Mouse (Mus musculus): ENCODE data around the gene St3gal3. TPM values are rescaled to one million over a fixed set of nuclear protein-coding genes. Genes with fewer than 3 reads are reported as not detected.

Gene St3gal3
- total RNA-seq, 2 experiments from 2014 or later = 41.9 to 42.1 TPM

DNA sequence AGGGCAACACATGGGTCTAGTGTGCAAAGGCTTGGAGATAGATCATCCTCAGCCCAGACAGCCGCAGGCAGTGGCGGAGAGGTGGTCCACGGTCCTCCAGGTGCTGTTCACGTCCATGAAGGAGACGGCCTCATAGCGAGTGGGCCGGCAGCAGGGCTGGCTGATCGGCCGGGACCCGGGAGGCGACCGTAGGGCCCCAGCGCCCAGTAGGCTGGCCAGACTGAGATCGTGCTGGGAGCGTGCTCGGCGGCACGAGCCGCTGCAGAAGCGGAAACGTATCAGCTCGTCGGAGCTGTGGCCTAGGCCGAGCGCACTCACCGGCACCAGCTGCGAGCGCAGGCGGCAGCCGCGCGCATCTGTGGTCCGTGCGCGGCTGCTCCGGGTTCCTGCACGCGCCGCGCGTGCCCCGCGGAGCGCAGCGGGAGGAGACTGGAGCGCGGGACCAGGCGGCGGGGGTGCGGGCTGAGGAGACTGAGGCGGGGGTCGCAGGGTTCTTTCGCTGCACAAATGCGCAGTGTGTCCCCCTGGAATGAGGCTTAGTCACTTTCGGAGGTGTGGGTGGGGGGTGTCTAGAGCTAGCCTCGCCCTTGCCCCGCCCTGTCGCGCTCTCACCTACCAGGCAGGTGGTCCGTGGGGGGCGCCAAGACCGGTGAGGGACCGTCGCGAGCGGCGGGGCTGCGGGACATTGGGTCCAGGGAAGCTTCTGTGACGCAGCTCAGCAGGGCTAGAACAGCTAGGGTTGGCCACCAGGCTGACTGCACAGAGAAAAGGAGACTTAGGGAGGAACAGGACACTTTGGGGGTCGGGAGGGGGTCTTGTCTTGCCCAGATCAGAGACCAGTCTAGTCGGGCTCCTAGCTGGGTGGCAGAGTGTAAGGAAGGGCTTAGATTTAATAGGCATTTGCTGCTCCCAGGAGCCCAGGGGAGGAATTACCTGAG, 207.9 kb downstream of the St3gal3 start:
- Histone ChIP-seq H3K4me3 (peak overlapping the region; percentile 68), H3K27ac (peak overlapping the region; percentile 86)
- no peak; the same call in 1 of the 2 replicates for TF ChIP-seq CTCF (conservative IDR thresholded peaks at IDR 0.05)
- DNase-seq (ENCODE audit: low spot score in 2 of 2) = peak in 1 of 2 experiments; percentile 57

- Histone ChIP-seq H3K4me3 (no peak overlapping the region), H3K27ac (no peak overlapping the region)
- no peak for DNase-seq (ENCODE audit: low spot score in 2 of 2)
- TF ChIP-seq CTCF (conservative IDR thresholded peaks at IDR 0.05) = no peak
These were observed 209.8 kb downstream of the St3gal3 start for GRCm38 (mm10) chr4:117924916-117925315.

GRCm38 (mm10) chr4:117923450-117923849, 211.3 kb downstream of the St3gal3 start:
- no peak for TF ChIP-seq CTCF (conservative IDR thresholded peaks at IDR 0.05)
- H3K4me3 ChIP-seq = no peak overlapping the region
- DNase-seq (ENCODE audit: low spot score in 2 of 2) = no peak
- H3K27ac ChIP-seq = no peak overlapping the region

- no peak for TF ChIP-seq CTCF (conservative IDR thresholded peaks at IDR 0.05)
- no peak overlapping the region for H3K4me3 ChIP-seq
- DNase-seq (ENCODE audit: low spot score in 2 of 2) = no peak
- no peak overlapping the region for H3K27ac ChIP-seq
These were observed 213.4 kb downstream of the St3gal3 start for GRCm38 (mm10) chr4:117921358-117921757.

GRCm38 (mm10) chr4:117918762-117919161, 216.0 kb downstream of the St3gal3 start:
- no peak overlapping the region for H3K27ac ChIP-seq
- no peak for DNase-seq (ENCODE audit: low spot score in 2 of 2)
- no peak for TF ChIP-seq CTCF (conservative IDR thresholded peaks at IDR 0.05)
- no peak overlapping the region for H3K4me3 ChIP-seq

GRCm38 (mm10) chr4:117918261-117918660, 216.5 kb downstream of the St3gal3 start:
- H3K27ac ChIP-seq = no peak overlapping the region
- TF ChIP-seq CTCF (conservative IDR thresholded peaks at IDR 0.05) = no peak
- no peak overlapping the region for H3K4me3 ChIP-seq
- DNase-seq (ENCODE audit: low spot score in 2 of 2) = no peak

- H3K27ac ChIP-seq = no peak overlapping the region
- TF ChIP-seq CTCF (conservative IDR thresholded peaks at IDR 0.05) = no peak
- no peak overlapping the region for H3K4me3 ChIP-seq
- no peak for DNase-seq (ENCODE audit: low spot score in 2 of 2)
These were observed 216.9 kb downstream of the St3gal3 start for GRCm38 (mm10) chr4:117917847-117918246.

GRCm38 (mm10) chr4:117917402-117917801, 217.3 kb downstream of the St3gal3 start:
- Histone ChIP-seq H3K4me3 (no peak overlapping the region), H3K27ac (no peak overlapping the region)
- TF ChIP-seq CTCF (conservative IDR thresholded peaks at IDR 0.05) = no peak
- no peak for DNase-seq (ENCODE audit: low spot score in 2 of 2)

- no peak for DNase-seq (ENCODE audit: low spot score in 2 of 2)
- Histone ChIP-seq H3K4me3 (no peak overlapping the region), H3K27ac (no peak overlapping the region)
- TF ChIP-seq CTCF (conservative IDR thresholded peaks at IDR 0.05) = no peak
These were observed 218.3 kb downstream of the St3gal3 start for GRCm38 (mm10) chr4:117916386-117916785.

GRCm38 (mm10) chr4:117915489-117916105, 219.1 kb downstream of the St3gal3 start:
- no peak for DNase-seq (ENCODE audit: low spot score in 2 of 2)
- TF ChIP-seq CTCF (conservative IDR thresholded peaks at IDR 0.05) = no peak
- H3K4me3 ChIP-seq = peak overlapping the region; percentile 85
- peak overlapping the region; percentile 100 for H3K27ac ChIP-seq

GRCm38 (mm10) chr4:117914591-117915442, 219.9 kb downstream of the St3gal3 start, which contains the start of gene Ipo13:
Gene Ipo13 (minus strand): TSS chr4:117914999.
- Histone ChIP-seq H3K27ac (peak within 1 kb of the TSS; percentile 100), H3K4me3 (peak within 1 kb of the TSS; percentile 85)
- peak; percentile 91 to 92 for DNase-seq (ENCODE audit: low spot score in 2 of 2)
- TF ChIP-seq CTCF (conservative IDR thresholded peaks at IDR 0.05) = peak; percentile 58

DNA sequence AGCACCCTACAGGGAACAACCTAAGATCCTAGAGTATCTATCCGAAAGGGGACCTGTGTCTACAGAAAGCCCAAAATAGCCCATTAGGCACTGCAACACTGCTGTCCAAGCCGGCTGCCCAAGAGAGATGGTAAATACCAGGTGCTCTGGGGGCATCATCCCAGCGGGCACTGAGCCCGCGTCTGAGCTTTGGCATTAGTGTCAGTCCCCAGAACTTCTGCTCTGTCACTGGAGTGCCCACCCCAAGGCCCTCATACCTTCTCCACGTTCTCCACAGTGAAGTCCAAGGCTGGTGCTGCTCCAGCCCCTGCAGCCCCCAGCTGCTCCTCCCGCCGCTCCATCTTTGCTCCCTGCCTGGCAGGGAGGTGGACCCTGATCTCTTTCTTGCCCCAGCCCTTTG, 220.7 kb downstream of the St3gal3 start:
- TF ChIP-seq CTCF (conservative IDR thresholded peaks at IDR 0.05) = no peak
- Histone ChIP-seq H3K4me3 (peak overlapping the region; percentile 85), H3K27ac (peak overlapping the region; percentile 100)
- DNase-seq (ENCODE audit: low spot score in 2 of 2) = no peak
